ENCODE assay signal across 10 mouse cellular contexts in genomic region chr4:33524481-33525141, GRCm38 (mm10).
DNase-seq lines count a peak whose midpoint lies in the region; ATAC-seq lines count a peak whose summit lies in the region.
"Had no signal": no experiment of that assay in that cellular context is flagged by ENCODE, and none has a peak within 500 bp of the region (broad histone marks: within the 10 kb centered on the region; RNA-seq: fewer than 3 reads in every experiment).

No protein-coding gene starts in this region.

- no peak overlapping the region for H3K27ac ChIP-seq in hindbrain, embryonic 13.5 days
- no peak overlapping the region for H3K27ac ChIP-seq in hindbrain, embryonic 11.5 days (ENCODE audit: low read depth, low read length)
- no peak overlapping the region for H3K27ac ChIP-seq in lung, embryonic 15.5 days
- H3K27ac ChIP-seq: limb, embryonic 12.5 days had no signal

- ATAC-seq in hindbrain, embryonic 13.5 days (ENCODE audit: low FRiP score) = peak; percentile 72
- no peak for ATAC-seq in hindbrain, embryonic 11.5 days (ENCODE audit: low FRiP score)
- 0 out of 2 replicates have a peak, but pooled peaks have one; percentile 36 for ATAC-seq in lung, embryonic 15.5 days (ENCODE audit: borderline replicate concordance, extremely low read depth, low FRiP score, low TSS enrichment)
- ATAC-seq in inflammation-experienced regulatory T-cells, adult 6 months = no peak

- no peak overlapping the region for H3K4me3 ChIP-seq in hindbrain, embryonic 13.5 days
- H3K4me3 ChIP-seq in hindbrain, embryonic 11.5 days (ENCODE audit: low read depth, low read length) = no peak overlapping the region
- H3K4me3 ChIP-seq in lung, embryonic 15.5 days = no peak overlapping the region
- H3K4me3 ChIP-seq: limb, embryonic 12.5 days had no signal

- H3K9ac ChIP-seq in hindbrain, embryonic 13.5 days = no peak overlapping the region
- no peak overlapping the region for H3K9ac ChIP-seq in hindbrain, embryonic 11.5 days (ENCODE audit: low read depth, low read length)
- no peak overlapping the region for H3K9ac ChIP-seq in lung, embryonic 15.5 days
- H3K9ac ChIP-seq: limb, embryonic 12.5 days had no signal

- WGBS in hindbrain, embryonic 13.5 days = 81% methylated on average over 10 of the region's 10 CpGs
- WGBS in hindbrain, embryonic 11.5 days = 91% methylated on average over 10 of the region's 10 CpGs
- WGBS in lung, embryonic 15.5 days = 73% methylated on average over 10 of the region's 10 CpGs

- intact Hi-C loops in heart, postnatal 14 days (cut with DNase I) = no loop called here

- H3K9me3 ChIP-seq in hindbrain, embryonic 13.5 days = no peaks in the 10 kb centered on the region
- H3K9me3 ChIP-seq in hindbrain, embryonic 11.5 days (ENCODE audit: control insufficient read depth, low read length) = no peaks in the 10 kb centered on the region
- H3K9me3 ChIP-seq in lung, embryonic 15.5 days = no peaks in the 10 kb centered on the region
- H3K9me3 ChIP-seq: limb, embryonic 12.5 days had no signal

- no peaks in the 10 kb centered on the region for H3K27me3 ChIP-seq in hindbrain, embryonic 13.5 days
- H3K27me3 ChIP-seq in hindbrain, embryonic 11.5 days (ENCODE audit: control insufficient read depth, insufficient read depth, low read length) = no peaks in the 10 kb centered on the region
- H3K27me3 ChIP-seq in lung, embryonic 15.5 days = no peaks in the 10 kb centered on the region
- H3K27me3 ChIP-seq: CH12.LX; limb, embryonic 12.5 days had no signal

- no peaks in the 10 kb centered on the region for H3K36me3 ChIP-seq in hindbrain, embryonic 13.5 days
- H3K36me3 ChIP-seq in hindbrain, embryonic 11.5 days (ENCODE audit: control insufficient read depth, insufficient read depth, low read length) = no peaks in the 10 kb centered on the region
- H3K36me3 ChIP-seq in lung, embryonic 15.5 days = no peaks in the 10 kb centered on the region
- H3K36me3 ChIP-seq: limb, embryonic 12.5 days had no signal

- DNase-seq in hindbrain, embryonic 11.5 days (ENCODE audit: low spot score) = no peak
- peak; percentile 41 for DNase-seq in NIH3T3 (ENCODE audit: low read depth)
- peak; percentile 98 to 99 for DNase-seq in cerebellum, postnatal 10 days
- peak; percentile 43 to 67 for DNase-seq in heart, postnatal 14 days
- DNase-seq in embryo, embryonic 10 days (ENCODE audit: low spot score) = no peak

- H3K4me2 ChIP-seq in hindbrain, embryonic 13.5 days = no peak overlapping the region
- no peak overlapping the region for H3K4me2 ChIP-seq in hindbrain, embryonic 11.5 days (replicated peaks; ENCODE audit: low read depth, low read length)
- no peak overlapping the region for H3K4me2 ChIP-seq in lung, embryonic 15.5 days
- H3K4me2 ChIP-seq: limb, embryonic 12.5 days had no signal

- H3K4me1 ChIP-seq in hindbrain, embryonic 13.5 days (replicated peaks) = peaks cover 21% of the 10 kb centered on the region
- no peaks in the 10 kb centered on the region for H3K4me1 ChIP-seq in hindbrain, embryonic 11.5 days (replicated peaks; ENCODE audit: control insufficient read depth, insufficient read depth, low read length)
- peaks cover 16% of the 10 kb centered on the region; the same call in 1 of the 2 replicates for H3K4me1 ChIP-seq in lung, embryonic 15.5 days

Comparison
In these comparisons a context has a peak if more than half of its experiments do, and no peak if none do; other contexts are left out.
1. ATAC-seq: peak in hindbrain, embryonic 13.5 days (single experiment) and lung, embryonic 15.5 days (single experiment); none in hindbrain, embryonic 11.5 days (single experiment) and inflammation-experienced regulatory T-cells, adult 6 months (single experiment).
2. DNase-seq: peak in NIH3T3 (single experiment), cerebellum, postnatal 10 days (2 of 2) and heart, postnatal 14 days (2 of 2); none in hindbrain, embryonic 11.5 days (single experiment) and embryo, embryonic 10 days (single experiment).